11 mouse cellular contexts compared by ENCODE assay signal in genomic region chr12:70906867-70907266, GRCm38 (mm10). TPM values are rescaled to one million over a fixed set of nuclear protein-coding genes. Genes with fewer than 3 reads are reported as not detected.
A peak's percentile ranks its signal among the peaks of the same experiment; 100 is the strongest.
DNase-seq lines count a peak whose midpoint lies in the region; ATAC-seq and TF ChIP-seq lines count a peak whose summit lies in the region.
"Had no signal": no experiment of that assay in that cellular context is flagged by ENCODE, and none has a peak within 500 bp of the region (broad histone marks: within the 10 kb centered on the region; RNA-seq: fewer than 3 reads in every experiment).

No protein-coding gene starts in this region.

- no peaks in the 10 kb centered on the region for H3K36me3 ChIP-seq in kidney, adult 2 months (ENCODE audit: control insufficient read depth, insufficient read depth, low read length)
- peaks cover 23% of the 10 kb centered on the region for H3K36me3 ChIP-seq in embryonic facial prominence, embryonic 15.5 days
- peaks cover 26% of the 10 kb centered on the region for H3K36me3 ChIP-seq in limb, embryonic 10.5 days
- no peaks in the 10 kb centered on the region for H3K36me3 ChIP-seq in hindbrain, embryonic 14.5 days (replicated peaks; ENCODE audit: control insufficient read depth, insufficient read depth)
- H3K36me3 ChIP-seq in forebrain, embryonic 16.5 days (ENCODE audit: control insufficient read depth, insufficient read depth), result peaks cover 3% of the 10 kb centered on the region; the same call in 1 of the 2 replicates
- H3K36me3 ChIP-seq: forebrain, embryonic 15.5 days; liver, embryonic 13.5 days had no signal

- H3K4me3 ChIP-seq in kidney, adult 2 months (ENCODE audit: insufficient read depth, low read depth, low read length), result no peak overlapping the region
- no peak overlapping the region for H3K4me3 ChIP-seq in embryonic facial prominence, embryonic 15.5 days (replicated peaks)
- no peak overlapping the region for H3K4me3 ChIP-seq in limb, embryonic 10.5 days
- H3K4me3 ChIP-seq in hindbrain, embryonic 14.5 days (replicated peaks; ENCODE audit: low read length), result no peak overlapping the region
- no peak overlapping the region for H3K4me3 ChIP-seq in forebrain, embryonic 16.5 days (replicated peaks; ENCODE audit: low read length)
- H3K4me3 ChIP-seq: forebrain, embryonic 15.5 days; kidney, embryonic 15.5 days; liver, embryonic 13.5 days had no signal

- no peaks in the 10 kb centered on the region for H3K4me1 ChIP-seq in kidney, adult 2 months (ENCODE audit: control insufficient read depth, insufficient read depth, low read length)
- peaks cover 24% of the 10 kb centered on the region; the same call in 1 of the 2 replicates for H3K4me1 ChIP-seq in embryonic facial prominence, embryonic 15.5 days
- H3K4me1 ChIP-seq in limb, embryonic 10.5 days, result peaks cover 11% of the 10 kb centered on the region; the same call in 1 of the 2 replicates
- H3K4me1 ChIP-seq in hindbrain, embryonic 14.5 days (replicated peaks; ENCODE audit: control insufficient read depth, insufficient read depth, low read length), result no peaks in the 10 kb centered on the region
- no peaks in the 10 kb centered on the region; the same call in 1 of the 2 replicates for H3K4me1 ChIP-seq in forebrain, embryonic 16.5 days (replicated peaks; ENCODE audit: control insufficient read depth, insufficient read depth, low read length)
- H3K4me1 ChIP-seq: forebrain, embryonic 15.5 days had no signal

- TF ChIP-seq CTCF in kidney, adult 2 months (conservative IDR thresholded peaks at IDR 0.05; ENCODE audit: insufficient read depth, insufficient read length, low read depth, low read length), result no peak

- H3K27me3 ChIP-seq in kidney, adult 2 months (replicated peaks; ENCODE audit: control insufficient read depth, insufficient read depth, low read length), result no peaks in the 10 kb centered on the region
- no peaks in the 10 kb centered on the region for H3K27me3 ChIP-seq in embryonic facial prominence, embryonic 15.5 days
- H3K27me3 ChIP-seq in limb, embryonic 10.5 days (ENCODE audit: low read depth, poor library complexity, severe bottlenecking), result no peaks in the 10 kb centered on the region
- H3K27me3 ChIP-seq in hindbrain, embryonic 14.5 days (ENCODE audit: control insufficient read depth, insufficient read depth, low read length), result no peaks in the 10 kb centered on the region
- H3K27me3 ChIP-seq in forebrain, embryonic 16.5 days (replicated peaks; ENCODE audit: control insufficient read depth, insufficient read depth, low read length), result no peaks in the 10 kb centered on the region
- H3K27me3 ChIP-seq: forebrain, embryonic 15.5 days; kidney, embryonic 15.5 days; liver, embryonic 13.5 days had no signal

- no peak for TF ChIP-seq POLR2A in kidney, adult 2 months (IDR thresholded peaks at IDR 0.05; ENCODE audit: low read depth, low read length)

- WGBS in kidney, adult 2 months, result 69% methylated on average over 9 of the region's 9 CpGs
- 46% methylated on average over 9 of the region's 9 CpGs for WGBS in embryonic facial prominence, embryonic 15.5 days
- 78% methylated on average over 9 of the region's 9 CpGs for whole genome bisulfite sequencing in limb, embryonic 10.5 days
- 88% methylated on average over 9 of the region's 9 CpGs for WGBS in hindbrain, embryonic 14.5 days
- WGBS in forebrain, embryonic 16.5 days, result 94% methylated on average over 9 of the region's 9 CpGs

- DNase-seq in kidney, adult 2 months, result peak; percentile 25
- no peak for DNase-seq in kidney, adult 18-20 months
- DNase-seq in R1 (ENCODE audit: low read depth, low spot score), result peak; percentile 33
- peak; percentile 29 for DNase-seq in limb, embryonic 10.5 days (ENCODE audit: low spot score)
- DNase-seq in hindbrain, embryonic 14.5 days (ENCODE audit: low spot score), result no peak
- DNase-seq in cerebellum, postnatal 14 days, result no peak
- DNase-seq: liver, embryonic 13.5 days had no signal

- H3K9me3 ChIP-seq in embryonic facial prominence, embryonic 15.5 days (replicated peaks), result no peaks in the 10 kb centered on the region
- no peaks in the 10 kb centered on the region for H3K9me3 ChIP-seq in limb, embryonic 10.5 days (replicated peaks)
- peaks cover 3% of the 10 kb centered on the region; the same call in 1 of the 2 replicates for H3K9me3 ChIP-seq in hindbrain, embryonic 14.5 days (ENCODE audit: control insufficient read depth, low read length)
- no peaks in the 10 kb centered on the region for H3K9me3 ChIP-seq in forebrain, embryonic 16.5 days (ENCODE audit: control insufficient read depth, low read length)
- H3K9me3 ChIP-seq: forebrain, embryonic 15.5 days; kidney, embryonic 15.5 days; liver, embryonic 13.5 days had no signal

- no peak overlapping the region for H3K27ac ChIP-seq in kidney, adult 2 months (ENCODE audit: insufficient read depth, low read depth, low read length)
- peak overlapping the region; percentile 87 for H3K27ac ChIP-seq in embryonic facial prominence, embryonic 15.5 days (replicated peaks)
- H3K27ac ChIP-seq in limb, embryonic 10.5 days, result no peak overlapping the region
- no peak overlapping the region for H3K27ac ChIP-seq in hindbrain, embryonic 14.5 days
- no peak overlapping the region for H3K27ac ChIP-seq in forebrain, embryonic 16.5 days (ENCODE audit: low read length)
- H3K27ac ChIP-seq: forebrain, embryonic 15.5 days; kidney, embryonic 15.5 days; liver, embryonic 13.5 days had no signal

- ATAC-seq in embryonic facial prominence, embryonic 15.5 days (ENCODE audit: insufficient number of reproducible peaks, low FRiP score, low TSS enrichment, low read depth), result no peak
- no peak for ATAC-seq in hindbrain, embryonic 14.5 days (ENCODE audit: low FRiP score)
- no peak for ATAC-seq in forebrain, embryonic 16.5 days
- ATAC-seq: forebrain, embryonic 15.5 days had no signal

- no peak overlapping the region for H3K9ac ChIP-seq in embryonic facial prominence, embryonic 15.5 days
- no peak overlapping the region for H3K9ac ChIP-seq in hindbrain, embryonic 14.5 days
- H3K9ac ChIP-seq in forebrain, embryonic 16.5 days (replicated peaks; ENCODE audit: low read depth, low read length), result no peak overlapping the region
- H3K9ac ChIP-seq: forebrain, embryonic 15.5 days; kidney, embryonic 15.5 days; liver, embryonic 13.5 days had no signal

- H3K4me2 ChIP-seq in embryonic facial prominence, embryonic 15.5 days (replicated peaks), result no peak overlapping the region
- no peak overlapping the region for H3K4me2 ChIP-seq in hindbrain, embryonic 14.5 days (replicated peaks)
- no peak overlapping the region for H3K4me2 ChIP-seq in forebrain, embryonic 16.5 days (ENCODE audit: low read length)
- H3K4me2 ChIP-seq: forebrain, embryonic 15.5 days; kidney, embryonic 15.5 days; liver, embryonic 13.5 days had no signal

RNA-seq across cellular contexts. Expression of gene Actr10, which starts 30.8 kb away (rescaled TPM):
- 31.9 and 44.6 TPM in 2 replicates for polyA plus RNA-seq in kidney, adult 2 months (2012; rRNA removed)
- 215 TPM in 2 replicates for polyA plus RNA-seq in embryonic facial prominence, embryonic 15.5 days (2015; fragmentation: Nextera tagmentation; extraction: Ambion mirVana)
- polyA plus RNA-seq in limb, embryonic 10.5 days (2016; fragmentation: Nextera tagmentation; extraction: Ambion mirVana), result 221 and 232 TPM in 2 replicates
- polyA plus RNA-seq in hindbrain, embryonic 14.5 days (2014; fragmentation: Nextera tagmentation; extraction: Ambion mirVana), result 220 and 224 TPM in 2 replicates
- polyA plus RNA-seq in forebrain, embryonic 16.5 days (2015; fragmentation: Nextera tagmentation; extraction: Ambion mirVana), result 199 and 240 TPM in 2 replicates

Comparison
In these comparisons a context has a peak if more than half of its experiments do, and no peak if none do; other contexts are left out.
1. DNase-seq: peak in kidney, adult 2 months (single experiment), R1 (single experiment) and limb, embryonic 10.5 days (single experiment); none in kidney, adult 18-20 months (single experiment), hindbrain, embryonic 14.5 days (single experiment) and cerebellum, postnatal 14 days (0 of 2).